Mouse (Mus musculus): ENCODE measurements around the gene Arhgef3.
A peak's percentile ranks its signal among the peaks of the same experiment; 100 is the strongest.

The Arhgef3 gene

GRCm38 (mm10) chr14:27364668-27365257, 250.1 kb downstream of the Arhgef3 start:
- no peak for DNase-seq (ENCODE audit: low read depth in 2 of 2, low spot score in 2 of 2)

GRCm38 (mm10) chr14:27367117-27367711, 252.5 kb downstream of the Arhgef3 start:
- no peak for DNase-seq (ENCODE audit: low read depth in 2 of 2, low spot score in 2 of 2)

GRCm38 (mm10) chr14:27368619-27369018, 253.9 kb downstream of the Arhgef3 start:
- DNase-seq (ENCODE audit: low read depth in 2 of 2, low spot score in 2 of 2): no peak

GRCm38 (mm10) chr14:27369503-27369902, 254.8 kb downstream of the Arhgef3 start:
- no peak for DNase-seq (ENCODE audit: low read depth in 2 of 2, low spot score in 2 of 2)

GRCm38 (mm10) chr14:27371669-27372076, 257.0 kb downstream of the Arhgef3 start:
- no peak for DNase-seq (ENCODE audit: low read depth in 2 of 2, low spot score in 2 of 2)

- no peak for DNase-seq (ENCODE audit: low read depth in 2 of 2, low spot score in 2 of 2)
These were observed 258.8 kb downstream of the Arhgef3 start for GRCm38 (mm10) chr14:27373498-27373897.

- DNase-seq (ENCODE audit: low read depth in 2 of 2, low spot score in 2 of 2): no peak
These were observed 261.5 kb downstream of the Arhgef3 start for GRCm38 (mm10) chr14:27376115-27376648.

GRCm38 (mm10) chr14:27378669-27379068, 264.0 kb downstream of the Arhgef3 start:
- DNase-seq (ENCODE audit: low read depth in 2 of 2, low spot score in 2 of 2): no peak

- no peak for DNase-seq (ENCODE audit: low read depth in 2 of 2, low spot score in 2 of 2)
These were observed 264.7 kb downstream of the Arhgef3 start for GRCm38 (mm10) chr14:27379404-27379803.

GRCm38 (mm10) chr14:27381459-27381858, 266.8 kb downstream of the Arhgef3 start:
- no peak for DNase-seq (ENCODE audit: low read depth in 2 of 2, low spot score in 2 of 2)

GRCm38 (mm10) chr14:27383321-27383830, 268.7 kb downstream of the Arhgef3 start:
- no peak for DNase-seq (ENCODE audit: low read depth in 2 of 2, low spot score in 2 of 2)

- DNase-seq (ENCODE audit: low read depth in 2 of 2, low spot score in 2 of 2): peak; percentile 54 to 58
These were observed 269.4 kb downstream of the Arhgef3 start for GRCm38 (mm10) chr14:27384143-27384542.

GRCm38 (mm10) chr14:27388616-27389015, 273.9 kb downstream of the Arhgef3 start:
- no peak for DNase-seq (ENCODE audit: low read depth in 2 of 2, low spot score in 2 of 2)

GRCm38 (mm10) chr14:27389722-27390121, 275.0 kb downstream of the Arhgef3 start:
- DNase-seq (ENCODE audit: low read depth in 2 of 2, low spot score in 2 of 2): no peak

GRCm38 (mm10) chr14:27390663-27391062, 276.0 kb downstream of the Arhgef3 start:
- DNase-seq (ENCODE audit: low read depth in 2 of 2, low spot score in 2 of 2): no peak

GRCm38 (mm10) chr14:27391776-27392308, 277.1 kb downstream of the Arhgef3 start:
- DNase-seq (ENCODE audit: low read depth in 2 of 2, low spot score in 2 of 2): no peak

- no peak for DNase-seq (ENCODE audit: low read depth in 2 of 2, low spot score in 2 of 2)
These were observed 278.0 kb downstream of the Arhgef3 start for GRCm38 (mm10) chr14:27392660-27393059.

- DNase-seq (ENCODE audit: low read depth in 2 of 2, low spot score in 2 of 2): no peak
These were observed 279.1 kb downstream of the Arhgef3 start for GRCm38 (mm10) chr14:27393806-27394205.

- DNase-seq (ENCODE audit: low read depth in 2 of 2, low spot score in 2 of 2): no peak
These were observed 281.7 kb downstream of the Arhgef3 start for GRCm38 (mm10) chr14:27396424-27396823.

GRCm38 (mm10) chr14:27397526-27397925, 282.8 kb downstream of the Arhgef3 start:
- DNase-seq (ENCODE audit: low read depth in 2 of 2, low spot score in 2 of 2): no peak

- no peak for DNase-seq (ENCODE audit: low read depth in 2 of 2, low spot score in 2 of 2)
These were observed 285.8 kb downstream of the Arhgef3 start for GRCm38 (mm10) chr14:27400495-27400894.

GRCm38 (mm10) chr14:27401717-27402278, 287.1 kb downstream of the Arhgef3 start:
- no peak for DNase-seq (ENCODE audit: low read depth in 2 of 2, low spot score in 2 of 2)
